Mouse (Mus musculus): Measurements from ENCODE around the gene Fcgbp. TPM values are rescaled to one million over a fixed set of nuclear protein-coding genes. Genes with fewer than 3 reads are reported as not detected.
A peak's percentile ranks its signal among the peaks of the same experiment; 100 is the strongest.
"Not testable (repeated sequence)": the region's sequence is repeated elsewhere in the genome, so short reads cannot be mapped to it uniquely, and the experiment has no call there.

The Fcgbp gene
- total RNA-seq (2021), result not detected

GRCm38 (mm10) chr7:28070531-28071298, at the start of gene Fcgbp:
Gene Fcgbp (plus strand): TSS chr7:28071236.
- intact Hi-C loops (cut with DNase I), result no loop called here
- no peak for DNase-seq (ENCODE audit: low spot score)

DNA sequence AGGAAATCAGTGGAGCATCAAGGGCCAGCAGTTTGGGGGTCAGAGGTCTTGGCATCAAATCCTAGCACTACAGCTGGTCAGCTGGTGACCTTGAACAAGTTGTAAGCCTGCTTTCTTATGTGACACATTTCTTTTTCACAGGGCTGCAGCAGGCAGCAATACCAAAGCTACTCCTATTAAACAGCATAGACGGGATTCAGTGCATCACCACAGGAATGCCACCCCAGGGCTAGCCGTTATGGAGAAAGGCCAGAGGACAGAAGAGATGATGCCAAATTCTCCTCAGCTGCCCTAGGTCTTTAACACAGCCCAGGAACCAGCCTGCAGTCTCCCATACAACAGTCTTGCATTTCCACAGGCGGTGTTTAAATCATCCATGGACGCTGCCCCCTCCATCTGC, 26.5 kb upstream of the Fcgbp start:
- intact Hi-C loops (cut with DNase I), result no loop called here

DNA sequence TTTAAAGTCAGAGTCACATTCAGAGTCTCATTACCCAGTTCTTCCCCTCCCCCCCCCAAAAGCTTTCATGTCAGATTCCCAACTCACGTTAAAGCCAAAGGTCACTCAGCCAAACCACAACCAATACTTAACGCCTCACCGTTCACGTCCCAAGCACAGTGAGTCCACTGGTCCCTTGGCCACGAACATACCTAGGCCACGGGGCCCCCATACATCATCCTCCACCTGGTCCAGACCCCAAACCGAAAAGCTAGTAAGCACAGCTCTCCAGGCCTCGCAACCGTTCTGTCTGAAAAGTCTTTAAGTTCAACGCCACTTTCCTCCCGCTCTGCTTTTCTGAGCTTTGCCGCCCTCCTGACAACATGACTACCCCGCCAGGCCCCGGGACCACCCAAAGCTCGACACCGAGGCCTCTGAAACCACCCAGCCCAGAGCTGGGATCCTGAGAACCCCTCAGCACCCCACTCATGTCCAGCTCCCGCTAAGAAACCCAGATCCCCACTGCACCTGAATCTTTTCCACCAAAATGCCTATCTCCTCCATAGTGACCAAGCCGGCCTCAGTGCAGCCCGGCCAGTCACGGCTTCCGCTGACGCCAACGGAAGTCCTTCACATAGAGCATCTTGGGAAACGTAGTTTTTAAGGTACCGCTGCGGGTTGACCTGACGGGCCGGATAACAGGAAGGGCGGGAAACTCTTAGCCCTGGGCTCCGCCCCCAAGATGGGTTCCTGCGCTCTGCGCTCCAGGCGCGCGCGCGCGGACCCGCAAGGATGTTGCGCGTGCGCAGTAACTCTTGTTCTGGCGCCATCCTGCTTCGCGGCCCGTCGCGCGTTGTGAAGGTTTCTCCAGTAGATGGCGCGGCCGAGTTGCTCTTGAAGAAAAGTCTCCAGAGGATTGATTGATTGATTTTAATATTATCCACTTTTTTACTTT, 21.3 kb upstream of the Fcgbp start, which contains the start of gene Psmc4:
Gene Psmc4 (minus strand): TSS at position 626 of the 934 bp plus-strand sequence.
- intact Hi-C loops (cut with DNase I), result loop anchor here (2.0 to 10.0 kb wide), 4 partner anchors 67 to 245 kb away; partner anchors contain the start of genes Fbl and Selenov

More for the DNA sequence above, 26.5 kb upstream of the Fcgbp start:
- no peak for DNase-seq (ENCODE audit: low spot score)

DNA sequence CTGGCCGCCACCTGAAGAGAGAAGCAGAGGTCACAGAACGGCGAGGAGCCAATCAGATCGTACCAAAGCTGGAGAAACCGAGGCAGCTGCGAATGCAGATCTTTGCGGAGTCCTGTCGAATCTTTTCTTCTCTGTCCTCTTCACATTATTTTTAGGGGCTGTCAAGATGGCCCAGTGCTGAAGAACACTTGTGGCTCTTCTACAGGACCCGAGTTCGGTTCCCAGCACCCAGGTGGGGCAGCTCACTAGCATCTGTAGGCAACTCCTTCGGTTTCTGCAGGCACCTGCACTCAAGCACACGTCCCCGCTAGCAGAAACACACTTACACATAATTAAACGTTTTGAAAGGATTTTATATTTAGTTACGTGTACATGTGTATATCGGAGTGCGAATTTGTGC, 20.5 kb upstream of the Fcgbp start:
- DNase-seq (ENCODE audit: low spot score), result no peak
- intact Hi-C loops (cut with DNase I), result loop anchor here (2.0 to 10.0 kb wide), 3 partner anchors 117 to 244 kb away; partner anchors contain the start of genes Fbl and Selenov

More for the DNA sequence above, 21.3 kb upstream of the Fcgbp start, which contains the start of gene Psmc4:
- peak; percentile 97 for DNase-seq (ENCODE audit: low spot score)

GRCm38 (mm10) chr7:28053046-28053930, 17.7 kb upstream of the Fcgbp start:
- intact Hi-C loops (cut with DNase I), result loop anchor here (1.0 to 10.0 kb wide), 3 partner anchors 95 to 242 kb away; partner anchors contain the start of genes Fbl and Selenov
- DNase-seq (ENCODE audit: low spot score), result no peak

- intact Hi-C loops (cut with DNase I), result loop anchor here (10.0 kb wide), 1 partner anchor 235 kb away; the partner anchor contains the start of gene Selenov
- DNase-seq (ENCODE audit: low spot score), result no peak
These were observed 11.1 kb upstream of the Fcgbp start for GRCm38 (mm10) chr7:28059972-28060371.

GRCm38 (mm10) chr7:28068661-28069060, 2.4 kb upstream of the Fcgbp start:
- no peak for DNase-seq (ENCODE audit: low spot score)
- intact Hi-C loops (cut with DNase I), result no loop called here

GRCm38 (mm10) chr7:28069546-28070172, 1.4 kb upstream of the Fcgbp start:
- no peak for DNase-seq (ENCODE audit: low spot score)
- intact Hi-C loops (cut with DNase I), result no loop called here

GRCm38 (mm10) chr7:28084215-28084614, 13.2 kb downstream of the Fcgbp start:
- DNase-seq (ENCODE audit: low spot score), result no peak
- intact Hi-C loops (cut with DNase I), result no loop called here

GRCm38 (mm10) chr7:28086236-28086635, 15.2 kb downstream of the Fcgbp start:
- DNase-seq (ENCODE audit: low spot score), result no peak
- intact Hi-C loops (cut with DNase I), result no loop called here

- no peak for DNase-seq (ENCODE audit: low spot score)
- intact Hi-C loops (cut with DNase I), result no loop called here
These were observed 22.5 kb downstream of the Fcgbp start for GRCm38 (mm10) chr7:28093541-28093940.

DNA sequence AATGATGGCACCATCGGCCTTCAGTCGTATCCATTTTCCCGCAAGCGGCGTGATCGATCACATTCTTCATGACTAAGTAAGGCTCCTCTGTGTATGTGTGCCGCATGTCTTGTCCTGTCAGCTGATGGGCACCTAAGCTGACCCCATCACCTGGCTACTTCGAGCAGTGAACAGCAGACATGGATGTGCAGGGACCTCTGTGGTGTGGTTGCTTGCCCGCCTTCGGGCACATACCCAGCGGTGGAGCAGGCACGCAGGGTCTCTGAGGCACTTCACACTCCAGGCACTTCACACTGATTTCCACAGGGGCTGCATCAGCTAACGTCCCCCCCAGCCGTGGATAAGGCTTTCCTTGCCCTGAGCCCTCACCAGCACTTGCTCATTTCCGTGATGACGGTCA, 28.1 kb downstream of the Fcgbp start:
- DNase-seq (ENCODE audit: low spot score), result no peak
- intact Hi-C loops (cut with DNase I), result no loop called here

DNA sequence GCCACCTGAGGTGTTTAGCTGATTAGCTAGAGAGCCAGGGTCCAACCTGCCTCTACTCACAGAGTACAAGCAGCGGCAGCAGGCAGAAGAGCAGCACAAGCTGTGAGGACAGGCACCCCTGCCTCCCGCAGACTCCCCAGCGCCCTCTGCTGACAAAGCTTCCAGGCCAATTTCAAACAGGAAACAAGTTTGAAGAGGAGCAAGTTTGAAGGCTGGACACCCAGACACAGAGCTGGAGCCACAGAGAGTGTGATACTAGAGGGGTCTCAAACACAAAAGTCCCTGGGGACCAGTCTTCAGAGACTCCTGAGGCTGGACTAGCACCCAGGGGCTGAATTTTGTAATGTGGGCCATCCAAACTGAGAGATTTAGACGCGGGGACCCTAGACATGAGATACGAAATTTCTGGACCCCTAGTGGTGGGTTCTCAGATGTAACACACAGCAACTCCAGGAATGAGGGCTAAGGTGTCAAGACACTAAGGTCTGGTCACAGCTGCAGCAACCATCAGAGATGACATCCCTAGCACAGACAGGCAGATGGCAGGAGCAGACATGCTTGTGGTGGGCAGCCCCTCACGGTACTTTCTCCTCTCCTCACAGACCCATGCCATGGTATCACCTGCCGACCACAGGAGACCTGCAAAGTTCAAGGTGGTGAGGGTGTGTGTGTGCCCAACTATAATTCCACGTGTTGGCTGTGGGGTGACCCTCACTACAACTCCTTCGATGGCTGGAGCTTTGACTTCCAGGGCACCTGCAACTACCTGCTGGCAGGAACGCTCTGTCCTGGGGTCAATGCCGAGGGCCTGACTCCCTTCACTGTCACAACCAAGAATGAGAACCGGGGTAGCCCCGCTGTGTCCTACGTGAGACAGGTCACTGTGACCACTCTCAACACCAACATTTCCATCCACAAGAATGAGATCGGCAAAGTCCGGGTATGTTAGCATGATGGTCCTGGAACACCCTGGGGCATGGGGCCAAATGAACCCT, 29.9 kb downstream of the Fcgbp start:
- intact Hi-C loops (cut with DNase I), result no loop called here

GRCm38 (mm10) chr7:28102936-28103335, 31.9 kb downstream of the Fcgbp start:
- intact Hi-C loops (cut with DNase I); DNase-seq (ENCODE audit: low spot score): not testable (repeated sequence)

More for the DNA sequence above, 29.9 kb downstream of the Fcgbp start:
- no peak for DNase-seq (ENCODE audit: low spot score)

GRCm38 (mm10) chr7:28104670-28105069, 33.6 kb downstream of the Fcgbp start:
- intact Hi-C loops (cut with DNase I), result no loop called here
- DNase-seq (ENCODE audit: low spot score), result no peak

GRCm38 (mm10) chr7:28106241-28106640, 35.2 kb downstream of the Fcgbp start:
- no peak for DNase-seq (ENCODE audit: low spot score)
- intact Hi-C loops (cut with DNase I), result no loop called here

DNA sequence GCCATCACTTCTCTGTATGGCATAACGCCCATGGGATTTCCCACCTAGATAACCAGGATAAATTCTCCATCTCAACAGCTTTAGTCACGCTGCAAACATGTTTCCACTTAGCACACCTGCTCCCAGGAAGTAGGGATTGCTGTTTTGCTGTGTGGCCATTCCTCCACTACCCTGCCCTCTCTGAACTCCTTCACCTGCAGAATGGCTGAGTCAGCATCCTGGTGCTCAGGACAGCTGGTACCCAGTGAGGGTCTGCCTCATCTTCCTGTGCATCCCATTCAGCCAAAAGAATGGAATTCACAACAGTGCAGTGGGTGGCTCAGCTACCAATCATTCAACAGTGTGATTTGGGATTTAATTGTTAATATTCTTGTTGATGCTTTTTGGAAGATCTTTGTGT, 43.6 kb downstream of the Fcgbp start:
- intact Hi-C loops (cut with DNase I), result no loop called here
- no peak for DNase-seq (ENCODE audit: low spot score)

DNA sequence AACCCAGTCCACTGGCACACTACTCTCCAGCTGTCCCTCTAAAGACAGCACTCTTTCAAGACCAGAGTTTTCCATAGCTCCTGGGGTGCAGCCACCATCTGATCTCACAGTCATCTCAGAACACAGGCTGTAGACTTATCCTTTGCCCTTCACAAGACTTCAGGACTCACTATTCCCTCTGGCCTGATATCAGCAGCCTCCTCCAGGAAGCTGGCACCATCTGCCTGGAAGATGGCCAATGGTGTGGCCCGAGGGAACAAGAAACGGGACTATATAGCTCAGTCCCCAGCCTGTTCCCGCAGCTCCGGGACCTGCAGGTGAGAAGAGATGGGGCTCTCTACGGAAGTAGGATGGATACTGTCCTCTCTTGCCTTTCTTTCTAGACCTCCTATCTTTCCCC, 58.1 kb downstream of the Fcgbp start, which contains the start of gene 9530053A07Rik:
Gene 9530053A07Rik (plus strand): TSS at position 301 of the 400 bp plus-strand sequence.
- intact Hi-C loops (cut with DNase I), result no loop called here
- no peak for DNase-seq (ENCODE audit: low spot score)
